Mouse (Mus musculus): ENCODE measurements around the gene Ssbp4. TPM values are rescaled to one million over a fixed set of nuclear protein-coding genes. Genes with fewer than 3 reads are reported as not detected.
A peak's percentile ranks its signal among the peaks of the same experiment; 100 is the strongest.

Ssbp4 gene
- polyA plus RNA-seq, 1 experiment from 2014 or later = 173 TPM

GRCm38 (mm10) chr8:70570990-70571389 lies 37.7 kb downstream of the Ssbp4 start:
- peak; percentile 37; the same call in 1 of the 2 replicates for ATAC-seq
- Histone ChIP-seq H3K4me2 (ENCODE audit: low read length) (no peak overlapping the region), H3K9me3 (replicated peaks; ENCODE audit: control insufficient read depth, low read length, poor library complexity, severe bottlenecking) (no peaks in the 10 kb centered on the region), H3K27me3 (ENCODE audit: control insufficient read depth, insufficient read depth, low read depth, low read length) (no peaks in the 10 kb centered on the region), H3K9ac (ENCODE audit: low read depth, low read length) (no peak overlapping the region), H3K4me1 (ENCODE audit: control insufficient read depth, insufficient read depth, low read length) (no peaks in the 10 kb centered on the region), H3K4me3 (ENCODE audit: low read depth, low read length) (no peak overlapping the region), H3K27ac (ENCODE audit: low read length) (no peak overlapping the region), H3K36me3 (ENCODE audit: control insufficient read depth, insufficient read depth, low read length) (no peaks in the 10 kb centered on the region)
- WGBS = 77% methylated on average over 6 of the region's 6 CpGs

GRCm38 (mm10) chr8:70570360-70570759 lies 38.3 kb downstream of the Ssbp4 start:
- no peak for ATAC-seq
- no peaks in the 10 kb centered on the region for H3K36me3 ChIP-seq (ENCODE audit: control insufficient read depth, insufficient read depth, low read length)
- H3K27ac ChIP-seq (ENCODE audit: low read length) = no peak overlapping the region
- no peak overlapping the region for H3K4me2 ChIP-seq (ENCODE audit: low read length)
- H3K9ac ChIP-seq (ENCODE audit: low read depth, low read length) = no peak overlapping the region
- no peak overlapping the region for H3K4me3 ChIP-seq (ENCODE audit: low read depth, low read length)
- H3K4me1 ChIP-seq (ENCODE audit: control insufficient read depth, insufficient read depth, low read length) = no peaks in the 10 kb centered on the region
- H3K9me3 ChIP-seq (replicated peaks; ENCODE audit: control insufficient read depth, low read length, poor library complexity, severe bottlenecking) = no peaks in the 10 kb centered on the region
- no peaks in the 10 kb centered on the region for H3K27me3 ChIP-seq (ENCODE audit: control insufficient read depth, insufficient read depth, low read depth, low read length)

DNA sequence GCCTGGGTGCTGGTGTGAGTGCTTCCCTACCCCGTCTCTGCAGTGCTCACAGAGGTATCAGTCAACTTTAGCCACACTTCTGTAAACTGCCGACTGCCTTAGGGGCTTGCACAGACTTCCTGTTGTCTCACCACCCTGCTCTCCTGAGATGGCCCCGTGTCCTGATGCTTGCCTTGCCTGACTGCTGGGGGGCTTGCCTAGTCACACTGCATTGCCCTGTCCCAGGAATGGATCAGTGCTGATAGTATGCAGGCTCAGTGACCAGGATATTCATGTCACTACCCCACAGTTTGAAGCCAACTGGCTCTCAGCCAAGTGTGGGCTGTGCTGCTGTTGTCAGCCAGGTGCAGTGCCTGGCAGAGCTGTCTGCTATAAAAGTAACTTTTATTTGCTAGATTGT lies 43.1 kb downstream of the Ssbp4 start:
- no peak for ATAC-seq
- 86% methylated on average over 3 of the region's 3 CpGs for WGBS
- H3K4me2 ChIP-seq (ENCODE audit: low read length) = no peak overlapping the region
- H3K4me3 ChIP-seq (ENCODE audit: low read depth, low read length) = no peak overlapping the region
- H3K36me3 ChIP-seq (ENCODE audit: control insufficient read depth, insufficient read depth, low read length) = no peaks in the 10 kb centered on the region
- H3K4me1 ChIP-seq (ENCODE audit: control insufficient read depth, insufficient read depth, low read length) = no peaks in the 10 kb centered on the region
- H3K27ac ChIP-seq (ENCODE audit: low read length) = no peak overlapping the region
- no peak overlapping the region for H3K9ac ChIP-seq (ENCODE audit: low read depth, low read length)
- no peaks in the 10 kb centered on the region for H3K9me3 ChIP-seq (replicated peaks; ENCODE audit: control insufficient read depth, low read length, poor library complexity, severe bottlenecking)
- no peaks in the 10 kb centered on the region for H3K27me3 ChIP-seq (ENCODE audit: control insufficient read depth, insufficient read depth, low read depth, low read length)

DNA sequence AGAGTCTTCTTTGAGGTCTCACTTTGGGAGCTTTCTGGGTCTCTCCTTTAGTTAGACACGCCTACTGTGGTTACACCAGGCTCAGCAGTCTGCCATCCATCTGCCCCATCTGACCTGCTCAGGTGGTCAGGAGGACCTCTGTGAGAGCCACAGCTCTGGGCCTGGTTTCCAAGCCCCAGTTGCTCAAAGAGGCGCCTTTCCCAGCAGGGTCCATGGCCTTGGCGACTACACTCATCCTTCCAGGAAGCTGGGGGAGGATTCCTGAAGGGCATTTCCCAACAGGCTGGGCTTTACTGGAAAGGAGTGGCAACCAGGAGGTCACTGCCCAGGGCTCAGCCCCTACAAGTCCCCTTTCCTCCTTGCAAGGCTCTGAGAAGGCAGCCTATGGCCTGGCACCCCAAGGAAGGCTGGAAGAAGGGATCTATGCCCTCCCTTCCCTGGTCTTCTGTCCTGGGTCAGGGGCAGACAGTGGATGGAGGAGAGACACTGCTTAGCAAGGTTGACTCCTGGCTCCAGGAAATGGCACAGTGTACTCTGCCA lies 43.9 kb downstream of the Ssbp4 start:
- Histone ChIP-seq H3K4me2 (ENCODE audit: low read length) (no peak overlapping the region), H3K36me3 (ENCODE audit: control insufficient read depth, insufficient read depth, low read length) (no peaks in the 10 kb centered on the region), H3K9ac (ENCODE audit: low read depth, low read length) (no peak overlapping the region), H3K27ac (ENCODE audit: low read length) (no peak overlapping the region), H3K9me3 (replicated peaks; ENCODE audit: control insufficient read depth, low read length, poor library complexity, severe bottlenecking) (no peaks in the 10 kb centered on the region), H3K4me1 (ENCODE audit: control insufficient read depth, insufficient read depth, low read length) (no peaks in the 10 kb centered on the region), H3K4me3 (ENCODE audit: low read depth, low read length) (no peak overlapping the region), H3K27me3 (ENCODE audit: control insufficient read depth, insufficient read depth, low read depth, low read length) (no peaks in the 10 kb centered on the region)
- no peak for ATAC-seq
- 92% methylated on average over 3 of the region's 3 CpGs for WGBS

DNA sequence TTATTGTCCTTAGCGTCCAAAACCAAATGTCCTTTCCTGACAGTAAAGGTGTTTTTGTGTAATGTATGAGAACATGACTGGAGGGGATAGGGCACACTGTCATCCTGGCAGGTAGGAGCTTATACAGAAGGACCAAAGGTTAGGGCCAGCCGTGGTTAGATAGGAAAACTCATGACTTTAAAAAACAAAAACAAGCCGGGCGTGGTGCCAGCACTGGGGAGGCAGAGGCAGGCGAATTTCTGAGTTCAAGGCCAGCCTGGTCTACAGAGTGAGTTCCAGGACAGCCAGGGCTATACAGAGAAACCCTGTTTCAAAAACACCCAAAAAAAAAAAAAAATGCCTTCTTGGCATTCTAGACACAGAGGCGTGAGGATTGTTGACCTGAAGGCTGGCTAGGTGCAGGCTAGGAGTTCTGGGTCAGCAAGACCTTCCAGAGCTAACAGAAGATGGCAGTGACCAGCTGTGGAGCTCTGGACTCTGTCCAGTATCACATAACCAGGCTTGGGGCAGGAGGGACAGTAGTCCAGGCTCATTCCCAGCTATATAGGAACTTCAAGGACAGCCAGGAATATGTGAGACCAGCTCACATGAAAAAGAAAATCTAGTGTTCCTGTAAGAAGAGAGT lies 44.8 kb downstream of the Ssbp4 start:
- 94% methylated on average over 6 of the region's 6 CpGs for WGBS

GRCm38 (mm10) chr8:70562802-70563201 lies 45.9 kb downstream of the Ssbp4 start:
- no peaks in the 10 kb centered on the region for H3K9me3 ChIP-seq (replicated peaks; ENCODE audit: control insufficient read depth, low read length, poor library complexity, severe bottlenecking)
- ATAC-seq = no peak
- no peak overlapping the region for H3K4me3 ChIP-seq (ENCODE audit: low read depth, low read length)
- no peak overlapping the region for H3K4me2 ChIP-seq (ENCODE audit: low read length)
- no peaks in the 10 kb centered on the region for H3K36me3 ChIP-seq (ENCODE audit: control insufficient read depth, insufficient read depth, low read length)
- WGBS = 74% methylated on average over 3 of the region's 3 CpGs
- no peaks in the 10 kb centered on the region for H3K27me3 ChIP-seq (ENCODE audit: control insufficient read depth, insufficient read depth, low read depth, low read length)
- H3K27ac ChIP-seq (ENCODE audit: low read length) = no peak overlapping the region
- H3K9ac ChIP-seq (ENCODE audit: low read depth, low read length) = no peak overlapping the region
- no peaks in the 10 kb centered on the region for H3K4me1 ChIP-seq (ENCODE audit: control insufficient read depth, insufficient read depth, low read length)

More for the DNA sequence above, 44.8 kb downstream of the Ssbp4 start:
- ATAC-seq = no peak
- Histone ChIP-seq H3K4me2 (ENCODE audit: low read length) (no peak overlapping the region), H3K36me3 (ENCODE audit: control insufficient read depth, insufficient read depth, low read length) (no peaks in the 10 kb centered on the region), H3K4me3 (ENCODE audit: low read depth, low read length) (no peak overlapping the region), H3K4me1 (ENCODE audit: control insufficient read depth, insufficient read depth, low read length) (no peaks in the 10 kb centered on the region), H3K27me3 (ENCODE audit: control insufficient read depth, insufficient read depth, low read depth, low read length) (no peaks in the 10 kb centered on the region), H3K9me3 (replicated peaks; ENCODE audit: control insufficient read depth, low read length, poor library complexity, severe bottlenecking) (no peaks in the 10 kb centered on the region), H3K9ac (ENCODE audit: low read depth, low read length) (no peak overlapping the region), H3K27ac (ENCODE audit: low read length) (no peak overlapping the region)

DNA sequence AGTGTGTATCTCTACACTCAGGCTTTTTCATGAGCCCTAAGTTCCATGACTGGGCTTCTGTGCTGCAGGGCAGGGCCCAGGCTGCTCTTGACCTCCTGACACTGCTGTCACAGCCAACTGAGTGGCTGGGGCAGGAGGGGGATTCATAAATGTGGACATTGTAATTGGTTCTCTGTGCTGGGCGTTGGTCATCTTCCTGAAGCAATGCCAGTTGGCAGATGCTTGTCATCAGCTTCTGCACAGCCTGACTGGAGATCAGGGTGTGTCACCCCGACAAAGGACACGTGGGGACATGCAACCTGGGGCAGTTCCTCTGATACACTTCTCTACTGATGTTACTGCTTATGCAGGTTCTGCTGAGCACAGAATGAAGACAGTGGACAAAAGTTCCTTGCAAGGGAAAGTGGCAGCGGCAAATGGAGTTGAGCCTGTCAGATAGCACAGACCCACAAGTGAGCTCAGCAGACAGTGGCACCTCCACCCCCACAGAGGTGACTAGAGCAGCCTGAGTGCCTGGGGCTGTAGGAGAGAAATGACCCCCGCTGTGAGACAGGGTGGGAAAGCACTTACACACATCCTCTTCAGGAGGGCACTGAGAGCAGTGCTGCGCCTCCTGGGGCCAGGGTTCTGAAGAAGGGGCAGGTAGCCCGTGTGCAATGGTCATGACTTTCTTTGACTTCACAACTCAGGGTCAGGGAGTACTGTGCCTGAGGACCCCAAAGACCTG lies 46.7 kb downstream of the Ssbp4 start:
- Histone ChIP-seq H3K27me3 (ENCODE audit: control insufficient read depth, insufficient read depth, low read depth, low read length) (no peaks in the 10 kb centered on the region), H3K4me1 (ENCODE audit: control insufficient read depth, insufficient read depth, low read length) (no peaks in the 10 kb centered on the region), H3K4me3 (ENCODE audit: low read depth, low read length) (no peak overlapping the region), H3K9ac (ENCODE audit: low read depth, low read length) (no peak overlapping the region), H3K4me2 (ENCODE audit: low read length) (no peak overlapping the region), H3K9me3 (replicated peaks; ENCODE audit: control insufficient read depth, low read length, poor library complexity, severe bottlenecking) (no peaks in the 10 kb centered on the region), H3K27ac (ENCODE audit: low read length) (no peak overlapping the region), H3K36me3 (ENCODE audit: control insufficient read depth, insufficient read depth, low read length) (no peaks in the 10 kb centered on the region)
- WGBS = 88% methylated on average over 7 of the region's 7 CpGs
- ATAC-seq = no peak

DNA sequence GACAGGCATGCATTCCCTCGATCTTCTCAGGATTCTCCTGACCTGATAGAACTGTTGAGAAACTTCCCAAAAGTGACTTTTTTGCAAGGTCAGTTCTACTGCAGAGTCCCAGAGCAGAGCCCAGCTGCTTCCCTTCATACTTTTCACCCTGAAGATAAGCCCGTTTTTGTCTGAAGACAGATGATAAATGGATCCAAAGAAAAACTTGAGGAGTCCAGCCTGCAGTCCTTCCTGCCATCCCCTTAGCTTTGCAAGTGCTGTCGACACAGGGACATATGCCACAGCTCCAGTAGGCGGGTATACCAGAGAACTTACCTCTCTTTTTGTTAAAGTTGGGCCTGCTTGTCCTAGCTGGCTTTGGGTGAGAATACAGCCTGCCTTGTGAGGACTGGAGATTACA lies 47.3 kb downstream of the Ssbp4 start:
- no peak overlapping the region for H3K4me3 ChIP-seq (ENCODE audit: low read depth, low read length)
- H3K27me3 ChIP-seq (ENCODE audit: control insufficient read depth, insufficient read depth, low read depth, low read length) = no peaks in the 10 kb centered on the region
- H3K9ac ChIP-seq (ENCODE audit: low read depth, low read length) = no peak overlapping the region
- no peaks in the 10 kb centered on the region for H3K4me1 ChIP-seq (ENCODE audit: control insufficient read depth, insufficient read depth, low read length)
- no peaks in the 10 kb centered on the region for H3K9me3 ChIP-seq (replicated peaks; ENCODE audit: control insufficient read depth, low read length, poor library complexity, severe bottlenecking)
- ATAC-seq = no peak
- H3K4me2 ChIP-seq (ENCODE audit: low read length) = no peak overlapping the region
- no peak overlapping the region for H3K27ac ChIP-seq (ENCODE audit: low read length)
- WGBS = 86% methylated on average over 4 of the region's 4 CpGs
- H3K36me3 ChIP-seq (ENCODE audit: control insufficient read depth, insufficient read depth, low read length) = no peaks in the 10 kb centered on the region

- no peak overlapping the region for H3K9ac ChIP-seq (ENCODE audit: low read depth, low read length)
- H3K36me3 ChIP-seq (ENCODE audit: control insufficient read depth, insufficient read depth, low read length) = no peaks in the 10 kb centered on the region
- H3K27me3 ChIP-seq (ENCODE audit: control insufficient read depth, insufficient read depth, low read depth, low read length) = no peaks in the 10 kb centered on the region
- 67% methylated on average over 3 of the region's 3 CpGs for WGBS
- no peaks in the 10 kb centered on the region for H3K9me3 ChIP-seq (replicated peaks; ENCODE audit: control insufficient read depth, low read length, poor library complexity, severe bottlenecking)
- no peak overlapping the region for H3K4me2 ChIP-seq (ENCODE audit: low read length)
- H3K4me1 ChIP-seq (ENCODE audit: control insufficient read depth, insufficient read depth, low read length) = no peaks in the 10 kb centered on the region
- no peak overlapping the region for H3K27ac ChIP-seq (ENCODE audit: low read length)
- ATAC-seq = no peak
- H3K4me3 ChIP-seq (ENCODE audit: low read depth, low read length) = no peak overlapping the region
Measured at GRCm38 (mm10) chr8:70560564-70560963, 48.1 kb downstream of the Ssbp4 start.

Data from midbrain, embryonic 16.5 days (tissue).